Mouse (Mus musculus) cerebellum, adult (tissue): Measurements from ENCODE around the gene Prrc2b.
A peak's percentile ranks its signal among the peaks of the same experiment; 100 is the strongest.

Experiments
- ATAC-seq: cut with Nextera tagmentation; 2 replicates; pipeline ENCODE4 v1.9.2; 2017; ENCODE audit warnings: mild to moderate bottlenecking, moderate library complexity, mixed read lengths; ENCODE audit not compliant: insufficient number of reproducible peaks, low FRiP score, low TSS enrichment

Gene Prrc2b

GRCm38 (mm10) chr2:32180127-32180526 lies 29.2 kb downstream of the Prrc2b start:
- no peak for ATAC-seq

- ATAC-seq, result no peak
These were observed 30.5 kb downstream of the Prrc2b start for GRCm38 (mm10) chr2:32181364-32181763.

- no peak for ATAC-seq
These were observed 31.2 kb downstream of the Prrc2b start for GRCm38 (mm10) chr2:32182119-32182518.

GRCm38 (mm10) chr2:32182676-32183296 lies 31.9 kb downstream of the Prrc2b start:
- ATAC-seq, result peak; percentile 50; the same call in 1 of the 2 replicates

- peak; percentile 11; the same call in 1 of the 2 replicates for ATAC-seq
These were observed 36.2 kb downstream of the Prrc2b start for GRCm38 (mm10) chr2:32187019-32187551.

GRCm38 (mm10) chr2:32187649-32188048 lies 36.8 kb downstream of the Prrc2b start:
- ATAC-seq, result no peak

GRCm38 (mm10) chr2:32189060-32189681 lies 38.3 kb downstream of the Prrc2b start:
- no peak for ATAC-seq

- no peak for ATAC-seq
These were observed 39.7 kb downstream of the Prrc2b start for GRCm38 (mm10) chr2:32190620-32191019.

GRCm38 (mm10) chr2:32191872-32192507 lies 41.1 kb downstream of the Prrc2b start:
- peak; percentile 37; the same call in 1 of the 2 replicates for ATAC-seq

- ATAC-seq, result no peak
These were observed 48.1 kb downstream of the Prrc2b start for GRCm38 (mm10) chr2:32198977-32199376.

- ATAC-seq, result no peak
These were observed 49.2 kb downstream of the Prrc2b start for GRCm38 (mm10) chr2:32200033-32200432.

GRCm38 (mm10) chr2:32200712-32201111 lies 49.8 kb downstream of the Prrc2b start:
- ATAC-seq, result no peak

GRCm38 (mm10) chr2:32201527-32201926 lies 50.6 kb downstream of the Prrc2b start:
- peak; percentile 29; the same call in 1 of the 2 replicates for ATAC-seq

- no peak for ATAC-seq
These were observed 53.0 kb downstream of the Prrc2b start for GRCm38 (mm10) chr2:32203853-32204252.

- ATAC-seq, result no peak
These were observed 56.8 kb downstream of the Prrc2b start for GRCm38 (mm10) chr2:32207682-32208081.

GRCm38 (mm10) chr2:32211689-32212088 lies 60.8 kb downstream of the Prrc2b start:
- peak; percentile 56; the same call in 1 of the 2 replicates for ATAC-seq

- no peak for ATAC-seq
These were observed 62.1 kb downstream of the Prrc2b start for GRCm38 (mm10) chr2:32213000-32213399.

- no peak for ATAC-seq
These were observed 64.7 kb downstream of the Prrc2b start for GRCm38 (mm10) chr2:32215576-32215975.

- ATAC-seq, result no peak
These were observed 65.6 kb downstream of the Prrc2b start for GRCm38 (mm10) chr2:32216506-32216905.

- no peak for ATAC-seq
These were observed 66.8 kb downstream of the Prrc2b start for GRCm38 (mm10) chr2:32217656-32218055.

- no peak for ATAC-seq
These were observed 67.2 kb downstream of the Prrc2b start for GRCm38 (mm10) chr2:32218113-32218512.
